Mouse (Mus musculus) liver, embryonic 13.5 days (tissue): Measurements from ENCODE around the gene Gm21760. TPM values are rescaled to one million over a fixed set of nuclear protein-coding genes. Genes with fewer than 3 reads are reported as not detected.
"Not testable (repeated sequence)": the region's sequence is repeated elsewhere in the genome, so short reads cannot be mapped to it uniquely, and the experiment has no call there.

Experiments
- ATAC-seq: fragments of 200-750 bp; cut with Nextera tagmentation; 2 replicates; pipeline ENCODE4 v1.8.0; 2017; ENCODE audit warnings: low read depth, mild to moderate bottlenecking, moderate number of reproducible peaks, moderate library complexity
- DNase-seq: peaks from one replicate; pipeline ENCODE4 v3.0.0; 2022
- H3K27ac ChIP-seq: fragments of 300-500 bp; sonication (generic); 2 replicates; pipeline ENCODE4 v1.5.1; 2015; ENCODE audit warnings: moderate library complexity, mild to moderate bottlenecking, inconsistent platforms
- H3K27me3 ChIP-seq: fragments of 300-500 bp; sonication (generic); 2 replicates; pipeline ENCODE4 v1.6.1; 2015; ENCODE audit warnings: mild to moderate bottlenecking, inconsistent platforms
- H3K36me3 ChIP-seq: fragments of 300-500 bp; sonication (generic); 2 replicates; pipeline ENCODE4 v1.6.1; 2015; ENCODE audit warnings: mild to moderate bottlenecking, inconsistent platforms
- H3K4me1 ChIP-seq: fragments of 300-500 bp; sonication (generic); replicated peaks from 2 replicates; pipeline ENCODE4 v1.6.1; 2015; ENCODE audit warnings: inconsistent platforms
- H3K4me2 ChIP-seq: fragments of 300-500 bp; sonication (generic); 2 replicates; pipeline ENCODE4 v1.6.1; 2015; ENCODE audit warnings: inconsistent platforms, mild to moderate bottlenecking, moderate library complexity
- H3K4me3 ChIP-seq: fragments of 300-500 bp; sonication (generic); replicated peaks from 2 replicates; pipeline ENCODE4 v1.5.1; 2015; ENCODE audit warnings: mild to moderate bottlenecking, inconsistent platforms
- H3K9ac ChIP-seq: fragments of 300-500 bp; sonication (generic); 2 replicates; pipeline ENCODE4 v1.6.1; 2015; ENCODE audit warnings: mild to moderate bottlenecking, inconsistent platforms
- H3K9me3 ChIP-seq: fragments of 300-500 bp; sonication (generic); replicated peaks from 2 replicates; pipeline ENCODE4 v1.6.1; 2016; ENCODE audit warnings: inconsistent platforms
- WGBS: fragments of 180-500 bp; shearing (Covaris S2); methylation state at CpG from one replicate; pipeline ENCODE4 v1.1.7; 2015; ENCODE audit not compliant: insufficient replicate concordance; 5-methylcytosine and 5-hydroxymethylcytosine counted together
- polyA plus RNA-seq: library from polyadenylated mRNA; unstranded; fragments of >200 nt; fragmentation: Nextera tagmentation; extraction: Ambion mirVana; gene quantifications from 2 replicates; pipeline ENCODE4 v1.2.1, GENCODE M21; 2015

Gm21760 gene
- polyA plus RNA-seq, result not detected in 2 replicates

DNA sequence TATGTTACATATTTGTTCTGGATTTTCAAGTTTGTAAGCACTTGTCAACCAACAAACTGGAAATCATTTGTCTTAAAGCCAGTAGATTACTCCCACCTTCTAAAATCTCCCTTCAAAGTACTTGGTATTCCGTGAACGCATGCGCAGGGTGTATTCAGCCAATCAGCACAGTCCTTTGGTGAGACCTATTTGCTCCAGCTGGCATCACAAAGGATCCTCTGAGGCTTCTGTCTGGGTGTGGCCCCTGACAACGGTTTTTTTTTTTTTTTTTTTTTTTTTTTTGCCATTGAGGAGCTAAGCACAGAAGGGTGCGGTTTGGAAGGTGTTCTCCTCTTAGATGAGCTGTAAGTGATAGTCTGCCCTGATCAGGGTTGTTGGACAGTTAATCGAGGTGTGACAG, at the start of gene Gm21760:
TSS of gene Gm21760 (plus strand) at position 301 of the 400 bp plus-strand sequence.
- not testable (repeated sequence) for ATAC-seq, H3K4me3 ChIP-seq, H3K27me3 ChIP-seq, H3K4me2 ChIP-seq, H3K36me3 ChIP-seq, H3K9ac ChIP-seq, H3K27ac ChIP-seq, H3K4me1 ChIP-seq, DNase-seq, H3K9me3 ChIP-seq
- no CpG with 5 or more reads among the region's 6 CpGs for WGBS
